Mouse (Mus musculus) heart, embryonic 12.5 days (tissue): Measurements from ENCODE around the gene Zfp330. TPM values are rescaled to one million over a fixed set of nuclear protein-coding genes. Genes with fewer than 3 reads are reported as not detected.

ENCODE experiments used
- ATAC-seq: fragments of 200-750 bp; cut with Nextera tagmentation; 2 replicates; pipeline ENCODE4 v1.8.0; 2017; ENCODE audit warnings: moderate TSS enrichment, moderate library complexity; ENCODE audit not compliant: insufficient number of reproducible peaks, low FRiP score
- H3K27ac ChIP-seq: fragments of 300-500 bp; sonication (generic); 2 replicates; pipeline ENCODE4 v1.5.1; 2016; ENCODE audit warnings: mild to moderate bottlenecking, moderate library complexity; ENCODE audit not compliant: poor library complexity, severe bottlenecking
- H3K27me3 ChIP-seq: fragments of 300-500 bp; sonication (generic); replicated peaks from 2 replicates; pipeline ENCODE4 v1.6.1; 2016; ENCODE audit warnings: mild to moderate bottlenecking, moderate library complexity
- H3K36me3 ChIP-seq: fragments of 300-500 bp; sonication (generic); 2 replicates; pipeline ENCODE4 v1.6.1; 2016; ENCODE audit warnings: mild to moderate bottlenecking, moderate library complexity
- H3K4me1 ChIP-seq: fragments of 300-500 bp; sonication (generic); replicated peaks from 2 replicates; pipeline ENCODE4 v1.6.1; 2016; ENCODE audit warnings: mild to moderate bottlenecking
- H3K4me2 ChIP-seq: fragments of 300-500 bp; sonication (generic); 2 replicates; pipeline ENCODE4 v1.6.1; 2016; ENCODE audit warnings: mild to moderate bottlenecking, moderate library complexity
- H3K4me3 ChIP-seq: fragments of 300-500 bp; sonication (generic); 2 replicates; pipeline ENCODE4 v1.5.1; 2016; ENCODE audit warnings: mild to moderate bottlenecking
- H3K9ac ChIP-seq: fragments of 300-500 bp; sonication (generic); 2 replicates; pipeline ENCODE4 v1.6.1; 2016; ENCODE audit warnings: mild to moderate bottlenecking, moderate library complexity
- H3K9me3 ChIP-seq: fragments of 300-500 bp; sonication (generic); replicated peaks from 2 replicates; pipeline ENCODE4 v1.6.1; 2016; ENCODE audit warnings: mild to moderate bottlenecking, moderate library complexity
- WGBS: fragments of 180-500 bp; shearing (Covaris S2); methylation state at CpG from one replicate; pipeline ENCODE4 v1.1.7; 2016; 5-methylcytosine and 5-hydroxymethylcytosine counted together
- polyA plus RNA-seq: library from polyadenylated mRNA; unstranded; fragments of >200 nt; fragmentation: Nextera tagmentation; extraction: Ambion mirVana; gene quantifications from 2 replicates; pipeline ENCODE4 v1.2.1, GENCODE M21; 2016

Zfp330 gene
- 45.7 and 46.3 TPM in 2 replicates for polyA plus RNA-seq

DNA sequence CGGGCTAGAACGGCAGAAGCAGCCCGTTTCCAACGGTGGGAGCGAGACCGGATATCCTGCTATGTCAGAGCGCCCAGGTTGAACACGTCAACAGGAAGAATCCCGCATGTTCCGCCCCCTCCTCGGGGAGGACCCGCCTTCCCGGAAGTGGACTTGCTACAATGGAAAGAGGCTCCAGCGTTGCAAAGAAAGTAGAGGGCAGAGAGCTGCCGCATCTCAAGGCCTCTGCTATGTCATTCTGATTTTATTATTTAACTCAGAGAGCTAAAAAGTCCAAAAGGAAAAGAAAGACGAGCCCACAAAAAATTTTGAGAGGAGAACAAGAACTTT, at the start of gene Zfp330:
TSS of gene Zfp330 (minus strand) at position 68 of the 330 bp plus-strand sequence.
- H3K36me3 ChIP-seq, result peaks cover 26% of the 10 kb centered on the region
- WGBS, result under 1% methylated on average over 16 of the region's 16 CpGs
- H3K9me3 ChIP-seq, result no peaks in the 10 kb centered on the region
- H3K4me3 ChIP-seq, result peak within 1 kb of the TSS; percentile 81
- H3K27ac ChIP-seq, result peak within 1 kb of the TSS; percentile 77
- H3K27me3 ChIP-seq, result no peaks in the 10 kb centered on the region
- ATAC-seq, result peak; percentile 94
- H3K4me2 ChIP-seq, result peak within 1 kb of the TSS; percentile 96
- H3K9ac ChIP-seq, result peak within 1 kb of the TSS; percentile 91
- peaks cover 11% of the 10 kb centered on the region for H3K4me1 ChIP-seq

DNA sequence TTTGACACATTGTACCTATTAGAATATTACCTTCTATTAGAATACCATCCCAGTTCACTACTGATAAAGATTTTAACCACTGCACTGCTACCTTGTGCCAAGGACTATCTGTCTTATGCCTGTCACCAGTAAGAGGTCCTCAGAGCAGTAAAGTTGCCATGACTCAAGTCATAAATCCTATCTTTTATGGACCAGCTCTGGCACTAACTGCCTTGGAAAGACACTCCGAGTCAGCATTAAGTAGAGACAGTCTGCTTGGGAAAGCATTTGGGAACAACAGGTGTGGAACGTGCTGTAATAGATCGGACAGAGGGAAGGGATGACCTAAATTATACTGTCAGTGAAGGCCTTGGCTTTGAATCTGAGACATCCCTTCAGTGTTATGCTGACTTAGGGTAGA, 4.0 kb upstream of the Zfp330 start:
- H3K9ac ChIP-seq, result no peak overlapping the region
- H3K4me1 ChIP-seq, result peaks cover 8% of the 10 kb centered on the region
- H3K27ac ChIP-seq, result no peak overlapping the region
- no peaks in the 10 kb centered on the region for H3K27me3 ChIP-seq
- ATAC-seq, result no peak
- no peak overlapping the region for H3K4me3 ChIP-seq
- no peak overlapping the region for H3K4me2 ChIP-seq
- no peaks in the 10 kb centered on the region for H3K9me3 ChIP-seq
- H3K36me3 ChIP-seq, result no peaks in the 10 kb centered on the region
- 79% methylated on average over 3 of the region's 3 CpGs for WGBS

DNA sequence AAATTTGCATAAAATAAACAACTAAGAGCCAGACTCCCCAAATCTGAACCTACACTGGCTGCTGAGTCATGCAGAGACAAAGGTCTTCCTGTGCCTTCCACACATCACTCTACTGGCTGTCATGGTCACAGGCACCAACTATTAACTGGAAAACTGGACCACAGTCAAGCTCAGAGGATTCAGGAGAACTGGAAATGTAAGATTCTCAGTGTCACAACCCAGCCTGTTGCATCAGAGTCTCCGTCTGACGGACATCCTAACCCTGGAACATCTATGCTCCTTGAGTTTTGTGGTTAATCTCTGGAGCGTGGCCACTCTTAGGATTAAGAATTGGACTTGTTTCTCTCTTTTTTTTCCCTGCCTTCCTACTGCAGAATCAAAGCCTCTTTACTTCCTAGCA, 3.4 kb upstream of the Zfp330 start:
- no peak for ATAC-seq
- Histone ChIP-seq H3K27ac (no peak overlapping the region), H3K9ac (no peak overlapping the region), H3K4me2 (no peak overlapping the region), H3K27me3 (no peaks in the 10 kb centered on the region), H3K36me3 (peaks cover 4% of the 10 kb centered on the region; the same call in 1 of the 2 replicates), H3K9me3 (no peaks in the 10 kb centered on the region), H3K4me1 (peaks cover 11% of the 10 kb centered on the region), H3K4me3 (no peak overlapping the region)
- 73% methylated on average over 3 of the region's 3 CpGs for WGBS

DNA sequence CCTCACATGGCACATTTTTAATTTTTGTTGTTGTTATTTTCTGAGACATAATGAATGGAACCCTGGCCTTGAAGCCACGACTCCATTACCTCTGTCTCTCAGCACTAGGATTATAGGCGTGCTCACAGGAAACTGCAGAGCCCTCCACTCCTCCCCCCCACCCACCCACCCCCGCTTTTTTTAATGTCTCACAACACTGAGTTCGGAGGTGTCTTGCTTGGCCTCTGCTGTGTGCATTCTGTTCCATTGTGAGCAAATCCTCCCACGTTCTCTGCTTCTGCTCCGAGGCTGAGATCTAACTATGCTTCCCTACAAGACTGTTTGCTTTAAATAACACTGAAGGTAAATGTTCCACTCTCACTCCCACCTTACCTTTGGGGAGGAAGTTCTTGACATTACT, 522 bp upstream of the Zfp330 start:
- Histone ChIP-seq H3K9me3 (no peaks in the 10 kb centered on the region), H3K27me3 (no peaks in the 10 kb centered on the region), H3K27ac (no peak overlapping the region), H3K36me3 (peaks cover 26% of the 10 kb centered on the region), H3K4me3 (peak overlapping the region; percentile 81), H3K9ac (peak overlapping the region; percentile 91), H3K4me2 (peak overlapping the region; percentile 96), H3K4me1 (peaks cover 11% of the 10 kb centered on the region)
- ATAC-seq, result no peak; the same call in 1 of the 2 replicates
- 59% methylated on average over 6 of the region's 6 CpGs for WGBS

DNA sequence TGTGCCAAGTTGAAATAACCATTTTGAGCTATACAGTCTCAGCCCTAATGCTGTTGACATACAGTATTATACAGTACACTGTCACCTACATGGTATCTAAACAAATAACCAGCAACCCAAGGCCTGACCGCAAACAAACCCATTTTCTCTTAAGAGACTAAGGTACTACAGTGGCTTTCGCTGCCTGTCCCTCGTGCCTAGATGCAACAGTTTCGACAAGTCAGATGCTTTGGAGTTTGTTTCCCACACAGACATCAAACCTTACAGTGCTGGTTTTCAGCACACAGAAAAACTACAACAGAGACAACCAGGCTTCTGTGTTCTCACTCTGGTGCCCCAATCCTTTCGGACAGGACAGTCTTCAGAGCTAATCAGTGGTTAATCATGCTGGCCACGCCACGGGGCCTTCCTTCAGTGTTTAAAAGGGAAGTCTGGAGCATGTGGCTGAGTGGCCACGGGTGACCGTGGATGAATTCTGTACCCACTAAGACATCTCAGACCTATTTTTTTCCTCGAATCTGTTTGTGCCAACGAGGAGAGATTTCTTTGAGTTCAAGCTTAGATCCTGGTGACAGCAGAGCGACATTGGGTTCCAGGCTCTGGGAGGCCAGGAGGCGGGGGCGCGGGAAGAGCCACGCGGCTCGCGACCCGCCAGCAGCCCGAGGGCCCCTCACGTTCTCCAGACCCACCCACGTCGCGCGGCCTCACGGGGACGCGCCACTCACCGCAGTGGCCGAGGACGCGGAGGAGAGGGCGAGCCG, 448 bp downstream of the Zfp330 start:
- H3K4me3 ChIP-seq, result peak overlapping the region; percentile 81
- H3K4me1 ChIP-seq, result peaks cover 11% of the 10 kb centered on the region
- peak overlapping the region; percentile 91 for H3K9ac ChIP-seq
- peak; percentile 23; the same call in 1 of the 2 replicates for ATAC-seq
- peaks cover 30% of the 10 kb centered on the region for H3K36me3 ChIP-seq
- no peaks in the 10 kb centered on the region for H3K27me3 ChIP-seq
- no peaks in the 10 kb centered on the region for H3K9me3 ChIP-seq
- WGBS, result 4% methylated on average over 35 of the region's 35 CpGs
- peak overlapping the region; percentile 96 for H3K4me2 ChIP-seq
- peak overlapping the region; percentile 77 for H3K27ac ChIP-seq

DNA sequence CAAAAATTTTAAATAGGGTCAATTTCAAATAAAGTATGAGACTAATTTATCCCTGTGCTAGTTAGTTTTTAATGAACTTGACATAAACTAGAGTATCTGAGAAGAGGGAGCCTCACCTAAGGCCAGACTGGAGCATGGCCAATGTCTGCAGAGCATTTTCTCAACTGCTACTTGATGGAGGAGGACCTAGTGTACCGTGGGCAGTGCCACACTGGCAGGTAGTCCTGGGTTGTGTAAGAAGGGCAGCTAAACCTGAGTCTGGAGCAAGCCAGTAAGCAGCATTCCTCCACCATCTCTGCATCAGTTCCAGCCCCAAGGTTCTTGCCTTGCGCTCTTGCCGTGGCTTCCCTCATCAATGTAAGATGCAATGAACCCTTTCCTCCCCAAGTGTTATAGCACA, 3.1 kb downstream of the Zfp330 start:
- no peaks in the 10 kb centered on the region for H3K9me3 ChIP-seq
- H3K36me3 ChIP-seq, result peaks cover 52% of the 10 kb centered on the region
- H3K4me1 ChIP-seq, result peaks cover 11% of the 10 kb centered on the region
- no peak overlapping the region for H3K9ac ChIP-seq
- H3K4me3 ChIP-seq, result no peak overlapping the region
- H3K4me2 ChIP-seq, result no peak overlapping the region
- no peak for ATAC-seq
- H3K27ac ChIP-seq, result no peak overlapping the region
- H3K27me3 ChIP-seq, result no peaks in the 10 kb centered on the region
- WGBS, result 92% methylated on average over 3 of the region's 3 CpGs

DNA sequence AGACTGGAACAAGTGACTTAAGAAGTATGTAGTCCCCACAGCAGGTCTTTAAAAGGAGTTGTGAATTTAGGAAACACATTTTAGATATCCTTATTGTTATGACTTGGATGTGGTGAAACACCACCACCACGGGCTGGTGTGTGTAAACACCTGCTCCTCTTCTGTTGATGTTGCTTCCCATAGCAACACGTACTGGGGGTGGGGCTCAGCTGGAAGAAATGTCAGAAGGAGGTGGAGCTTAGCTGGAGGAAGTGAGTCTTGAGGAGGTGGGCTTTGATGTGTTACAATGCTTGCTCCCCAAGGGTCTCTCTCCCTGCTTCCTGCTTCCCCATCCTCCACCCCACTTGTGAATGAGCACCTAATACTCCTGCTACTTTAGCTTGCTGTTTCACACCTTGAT, 14.9 kb downstream of the Zfp330 start:
- H3K36me3 ChIP-seq, result peaks cover 21% of the 10 kb centered on the region
- ATAC-seq, result no peak
- H3K4me3 ChIP-seq, result no peak overlapping the region
- H3K27me3 ChIP-seq, result no peaks in the 10 kb centered on the region
- H3K9ac ChIP-seq, result no peak overlapping the region
- no peak overlapping the region for H3K4me2 ChIP-seq
- no peaks in the 10 kb centered on the region for H3K4me1 ChIP-seq
- no peak overlapping the region for H3K27ac ChIP-seq
- peaks cover under 1% of the 10 kb centered on the region; the same call in 1 of the 2 replicates for H3K9me3 ChIP-seq
- 49% methylated on average over 2 of the region's 2 CpGs for WGBS

DNA sequence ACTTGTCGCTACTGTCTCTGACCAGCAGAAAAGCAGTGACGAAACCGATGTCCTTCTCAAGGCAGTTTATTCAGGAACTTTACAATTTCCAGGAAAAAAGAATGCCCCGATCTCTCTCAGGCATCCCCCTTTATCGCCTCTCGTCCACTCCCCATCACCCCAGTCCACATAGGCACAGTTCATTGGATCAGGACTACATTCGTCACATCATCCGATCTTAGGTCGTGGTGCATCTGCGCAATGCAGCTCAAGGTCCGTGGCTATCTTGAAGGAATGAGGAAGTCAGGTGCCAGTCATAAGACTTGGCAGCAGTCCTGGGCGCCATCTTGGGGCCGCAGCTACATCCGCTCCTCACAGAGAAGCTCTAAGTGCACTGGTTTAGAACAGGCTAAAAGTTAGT, 19.0 kb downstream of the Zfp330 start:
- no peak overlapping the region for H3K4me2 ChIP-seq
- no peak overlapping the region for H3K4me3 ChIP-seq
- H3K27ac ChIP-seq, result no peak overlapping the region
- H3K9me3 ChIP-seq, result peaks cover 17% of the 10 kb centered on the region
- no peaks in the 10 kb centered on the region for H3K27me3 ChIP-seq
- ATAC-seq, result no peak
- no peaks in the 10 kb centered on the region for H3K36me3 ChIP-seq
- WGBS, result 89% methylated on average over 14 of the region's 14 CpGs
- H3K9ac ChIP-seq, result no peak overlapping the region
- H3K4me1 ChIP-seq, result no peaks in the 10 kb centered on the region

DNA sequence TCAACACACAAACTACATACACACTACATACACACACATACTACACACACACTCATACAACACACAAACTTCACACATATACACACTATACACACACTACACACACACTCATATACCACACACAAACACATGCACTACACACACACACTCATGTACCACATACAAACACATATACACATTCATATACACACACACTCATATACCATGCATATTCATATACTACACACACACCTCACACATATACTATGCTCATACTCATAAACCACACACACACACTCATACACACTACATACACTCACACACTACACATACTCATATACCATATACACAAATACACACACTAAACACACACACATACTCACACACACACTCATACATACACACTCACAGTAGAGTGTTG, 27.3 kb downstream of the Zfp330 start:
- no peak overlapping the region for H3K4me3 ChIP-seq
- peaks cover 14% of the 10 kb centered on the region for H3K9me3 ChIP-seq
- no peaks in the 10 kb centered on the region for H3K27me3 ChIP-seq
- H3K27ac ChIP-seq, result no peak overlapping the region
- H3K9ac ChIP-seq, result no peak overlapping the region
- no peaks in the 10 kb centered on the region for H3K36me3 ChIP-seq
- no peak for ATAC-seq
- no peaks in the 10 kb centered on the region for H3K4me1 ChIP-seq
- H3K4me2 ChIP-seq, result no peak overlapping the region

DNA sequence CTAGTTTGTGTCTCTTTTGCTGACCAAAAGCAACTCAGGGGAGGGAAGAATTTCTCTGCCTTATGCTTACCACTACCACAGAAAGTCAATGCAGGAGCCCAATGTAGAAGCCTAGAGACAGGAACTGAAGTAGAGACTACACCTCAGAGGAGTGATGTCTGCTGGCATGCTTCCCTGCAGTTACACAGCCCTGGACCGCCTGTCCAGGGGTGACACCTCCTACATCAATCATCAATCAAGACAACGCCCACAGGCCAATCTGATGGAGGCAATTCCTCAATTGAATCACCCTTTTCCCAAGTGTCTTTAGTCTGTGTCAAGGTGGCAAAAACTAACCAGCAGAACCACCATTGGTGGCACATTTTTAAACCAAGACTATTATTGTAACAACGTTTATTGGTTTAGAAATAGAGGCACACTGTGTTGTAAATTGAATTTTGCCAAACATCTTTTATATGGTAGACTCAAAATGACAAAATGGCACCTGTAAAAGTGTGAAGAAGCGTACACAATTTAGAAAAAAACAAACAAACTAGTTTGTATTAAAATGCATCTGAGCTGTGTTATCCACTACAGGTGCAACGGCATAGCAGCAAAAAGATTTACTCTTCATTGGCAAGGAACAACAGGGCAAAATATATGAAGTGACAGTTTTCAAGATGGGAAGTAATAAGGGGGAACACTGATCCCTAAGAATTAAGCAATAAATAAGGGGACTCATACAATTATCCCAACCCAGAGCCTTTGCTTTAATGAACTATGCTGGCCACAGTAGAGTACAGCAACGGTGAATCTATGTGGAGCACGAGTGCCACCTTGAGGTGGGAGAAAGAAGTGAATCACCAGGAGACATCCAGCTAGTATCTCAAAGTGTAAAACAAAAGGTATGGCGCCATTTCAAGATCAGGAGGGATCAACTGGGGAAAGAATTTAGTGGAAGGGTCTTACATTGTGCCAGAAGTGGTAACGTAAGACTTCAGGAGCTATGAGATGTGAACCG, 29.8 kb downstream of the Zfp330 start:
- no peaks in the 10 kb centered on the region for H3K36me3 ChIP-seq
- no peak overlapping the region for H3K27ac ChIP-seq
- no peak overlapping the region for H3K4me3 ChIP-seq
- no peak for ATAC-seq
- no peak overlapping the region for H3K9ac ChIP-seq
- peaks cover 8% of the 10 kb centered on the region for H3K9me3 ChIP-seq
- WGBS, result 42% methylated on average over 10 of the region's 10 CpGs
- H3K4me1 ChIP-seq, result no peaks in the 10 kb centered on the region
- no peaks in the 10 kb centered on the region for H3K27me3 ChIP-seq
- H3K4me2 ChIP-seq, result no peak overlapping the region
